Mouse (Mus musculus) neural tube, embryonic 11.5 days (tissue): ENCODE results near the gene Smurf2. TPM values are rescaled to one million over a fixed set of nuclear protein-coding genes. Genes with fewer than 3 reads are reported as not detected.

Experiments
- ATAC-seq: fragments of 200-750 bp; cut with Nextera tagmentation; 2 replicates; pipeline ENCODE4 v1.8.0; 2017; ENCODE audit warnings: moderate number of reproducible peaks, mild to moderate bottlenecking, moderate TSS enrichment, moderate library complexity; ENCODE audit not compliant: insufficient read depth, low FRiP score, low TSS enrichment
- DNase-seq: peaks from one replicate; pipeline ENCODE4 v3.0.0-alpha.2; 2015; ENCODE audit warnings: low spot score
- H3K27ac ChIP-seq: fragments of 300-500 bp; sonication (generic); 2 replicates; pipeline ENCODE4 v1.5.1; 2014; ENCODE audit warnings: low read depth, mild to moderate bottlenecking, low read length
- H3K27me3 ChIP-seq: fragments of 300-500 bp; sonication (generic); 2 replicates; pipeline ENCODE4 v1.6.1; 2014; ENCODE audit warnings: mild to moderate bottlenecking, low read length, mixed read lengths; ENCODE audit not compliant: control insufficient read depth, insufficient read depth
- H3K36me3 ChIP-seq: fragments of 300-500 bp; sonication (generic); 2 replicates; pipeline ENCODE4 v1.6.1; 2014; ENCODE audit warnings: mild to moderate bottlenecking, low read length, moderate library complexity, mixed read lengths; ENCODE audit not compliant: control insufficient read depth, insufficient read depth
- H3K4me1 ChIP-seq: fragments of 300-500 bp; sonication (generic); 2 replicates; pipeline ENCODE4 v1.6.1; 2014; ENCODE audit warnings: low read length, mixed read lengths; ENCODE audit not compliant: control insufficient read depth, insufficient read depth
- H3K4me2 ChIP-seq: fragments of 300-500 bp; sonication (generic); 2 replicates; pipeline ENCODE4 v1.6.1; 2014; ENCODE audit warnings: low read depth, mild to moderate bottlenecking, moderate library complexity
- H3K4me3 ChIP-seq: fragments of 300-500 bp; sonication (generic); 2 replicates; pipeline ENCODE4 v1.5.1; 2014; ENCODE audit warnings: low read depth, low read length
- H3K9ac ChIP-seq: fragments of 300-500 bp; sonication (generic); 2 replicates; pipeline ENCODE4 v1.6.1; 2014; ENCODE audit warnings: mild to moderate bottlenecking, low read length
- H3K9me3 ChIP-seq: fragments of 300-500 bp; sonication (generic); 2 replicates; pipeline ENCODE4 v1.6.1; 2016; ENCODE audit warnings: low read length; ENCODE audit not compliant: control insufficient read depth
- WGBS: fragments of 180-500 bp; shearing (Covaris S2); extraction: QIAGEN DNeasy Blood & Tissue Kit; methylation state at CpG from one replicate; pipeline ENCODE4 v1.1.7; 2014; 5-methylcytosine and 5-hydroxymethylcytosine counted together
- polyA plus RNA-seq: library from polyadenylated mRNA; unstranded; fragments of >200 nt; fragmentation: Nextera tagmentation; extraction: Ambion mirVana; gene quantifications from 2 replicates; pipeline ENCODE4 v1.2.1, GENCODE M21; 2014

The Smurf2 gene
- polyA plus RNA-seq, 1 experiment from 2014 or later, result 18.9 TPM

GRCm38 (mm10) chr11:106957271-106957980, 36.9 kb upstream of the Smurf2 start:
- WGBS, result 88% methylated on average over 12 of the region's 12 CpGs
- no peak for DNase-seq
- H3K4me3 ChIP-seq, result no peak overlapping the region

GRCm38 (mm10) chr11:106954566-106954965, 34.1 kb upstream of the Smurf2 start:
- 75% methylated on average over 8 of the region's 8 CpGs for WGBS
- no peaks in the 10 kb centered on the region for H3K27me3 ChIP-seq
- DNase-seq, result no peak
- no peak overlapping the region for H3K27ac ChIP-seq
- no peak for ATAC-seq
- no peaks in the 10 kb centered on the region for H3K4me1 ChIP-seq
- no peak overlapping the region for H3K9ac ChIP-seq
- no peak overlapping the region for H3K4me2 ChIP-seq
- H3K9me3 ChIP-seq, result no peaks in the 10 kb centered on the region; the same call in 1 of the 2 replicates
- no peak overlapping the region for H3K4me3 ChIP-seq
- no peaks in the 10 kb centered on the region for H3K36me3 ChIP-seq

More at GRCm38 (mm10) chr11:106957271-106957980, 36.9 kb upstream of the Smurf2 start:
- Histone ChIP-seq H3K9me3 (no peaks in the 10 kb centered on the region; the same call in 1 of the 2 replicates), H3K4me1 (no peaks in the 10 kb centered on the region), H3K27ac (no peak overlapping the region), H3K27me3 (no peaks in the 10 kb centered on the region), H3K36me3 (no peaks in the 10 kb centered on the region), H3K4me2 (no peak overlapping the region), H3K9ac (no peak overlapping the region)
- ATAC-seq, result no peak

GRCm38 (mm10) chr11:106954116-106954515, 33.6 kb upstream of the Smurf2 start:
- DNase-seq, result no peak
- Histone ChIP-seq H3K4me3 (no peak overlapping the region), H3K9ac (no peak overlapping the region), H3K27ac (no peak overlapping the region), H3K27me3 (no peaks in the 10 kb centered on the region), H3K4me2 (no peak overlapping the region), H3K36me3 (no peaks in the 10 kb centered on the region), H3K4me1 (no peaks in the 10 kb centered on the region), H3K9me3 (no peaks in the 10 kb centered on the region; the same call in 1 of the 2 replicates)
- no peak for ATAC-seq
- WGBS, result 83% methylated on average over 9 of the region's 9 CpGs

- WGBS, result 87% methylated on average over 5 of the region's 5 CpGs
- no peak overlapping the region for H3K9ac ChIP-seq
- H3K4me3 ChIP-seq, result no peak overlapping the region
- H3K9me3 ChIP-seq, result no peaks in the 10 kb centered on the region
- H3K4me1 ChIP-seq, result no peaks in the 10 kb centered on the region
- no peak for DNase-seq
- ATAC-seq, result no peak
- no peak overlapping the region for H3K4me2 ChIP-seq
- H3K27me3 ChIP-seq, result no peaks in the 10 kb centered on the region
- H3K27ac ChIP-seq, result no peak overlapping the region
- no peaks in the 10 kb centered on the region for H3K36me3 ChIP-seq
Measured at GRCm38 (mm10) chr11:106937306-106937705, 16.8 kb upstream of the Smurf2 start.

- 79% methylated on average over 9 of the region's 9 CpGs for WGBS
- no peaks in the 10 kb centered on the region for H3K9me3 ChIP-seq
- no peaks in the 10 kb centered on the region for H3K27me3 ChIP-seq
- ATAC-seq, result no peak
- no peak overlapping the region for H3K9ac ChIP-seq
- H3K4me3 ChIP-seq, result no peak overlapping the region
- H3K4me2 ChIP-seq, result no peak overlapping the region
- no peaks in the 10 kb centered on the region for H3K4me1 ChIP-seq
- DNase-seq, result no peak
- H3K27ac ChIP-seq, result no peak overlapping the region
- H3K36me3 ChIP-seq, result no peaks in the 10 kb centered on the region
Measured at GRCm38 (mm10) chr11:106930366-106930765, 9.9 kb upstream of the Smurf2 start.

GRCm38 (mm10) chr11:106928935-106929334, 8.4 kb upstream of the Smurf2 start:
- no peak overlapping the region for H3K9ac ChIP-seq
- no peaks in the 10 kb centered on the region for H3K9me3 ChIP-seq
- no peak overlapping the region for H3K4me2 ChIP-seq
- no peaks in the 10 kb centered on the region for H3K27me3 ChIP-seq
- ATAC-seq (no peak), DNase-seq (no peak)
- H3K4me3 ChIP-seq, result no peak overlapping the region
- 66% methylated on average over 2 of the region's 2 CpGs for WGBS
- no peak overlapping the region for H3K27ac ChIP-seq
- H3K4me1 ChIP-seq, result no peaks in the 10 kb centered on the region
- no peaks in the 10 kb centered on the region for H3K36me3 ChIP-seq

GRCm38 (mm10) chr11:106927950-106928349, 7.4 kb upstream of the Smurf2 start:
- no peak for DNase-seq
- Histone ChIP-seq H3K36me3 (no peaks in the 10 kb centered on the region), H3K4me3 (no peak overlapping the region), H3K27me3 (no peaks in the 10 kb centered on the region), H3K27ac (no peak overlapping the region), H3K9me3 (no peaks in the 10 kb centered on the region), H3K9ac (no peak overlapping the region), H3K4me1 (no peaks in the 10 kb centered on the region), H3K4me2 (no peak overlapping the region)
- WGBS, result 94% methylated on average over 5 of the region's 5 CpGs
- ATAC-seq, result no peak

- Histone ChIP-seq H3K4me3 (no peak overlapping the region), H3K4me1 (no peaks in the 10 kb centered on the region), H3K27ac (no peak overlapping the region), H3K9me3 (no peaks in the 10 kb centered on the region), H3K9ac (no peak overlapping the region), H3K27me3 (no peaks in the 10 kb centered on the region), H3K36me3 (no peaks in the 10 kb centered on the region), H3K4me2 (no peak overlapping the region)
- ATAC-seq, result no peak
- 94% methylated on average over 5 of the region's 5 CpGs for WGBS
- no peak for DNase-seq
Measured at GRCm38 (mm10) chr11:106927226-106927625, 6.7 kb upstream of the Smurf2 start.

GRCm38 (mm10) chr11:106926732-106927131, 6.2 kb upstream of the Smurf2 start:
- Histone ChIP-seq H3K36me3 (no peaks in the 10 kb centered on the region), H3K4me1 (no peaks in the 10 kb centered on the region), H3K9me3 (no peaks in the 10 kb centered on the region), H3K4me3 (no peak overlapping the region), H3K9ac (no peak overlapping the region), H3K4me2 (no peak overlapping the region), H3K27ac (no peak overlapping the region), H3K27me3 (no peaks in the 10 kb centered on the region)
- DNase-seq (no peak), ATAC-seq (no peak)
- 80% methylated on average over 4 of the region's 4 CpGs for WGBS
